Mouse (Mus musculus): ENCODE measurements around the gene Hist1h2af. TPM values are rescaled to one million over a fixed set of nuclear protein-coding genes. Genes with fewer than 3 reads are reported as not detected.

The Hist1h2af gene
- polyA plus RNA-seq, 1 experiment from 2014 or later: 5.1 TPM

GRCm38 (mm10) chr13:23497656-23498321 is 35.9 kb upstream of the Hist1h2af start:
- Histone ChIP-seq H3K4me2 (ENCODE audit: low read depth, severe bottlenecking) (peak overlapping the region; percentile 44), H3K4me3 (ENCODE audit: low read depth, low read length) (peak overlapping the region; percentile 15; the same call in 1 of the 2 replicates), H3K9ac (ENCODE audit: low read length) (no peak overlapping the region), H3K4me1 (ENCODE audit: control insufficient read depth, insufficient read depth, low read length) (peaks cover 4% of the 10 kb centered on the region; the same call in 1 of the 2 replicates), H3K36me3 (ENCODE audit: control insufficient read depth, insufficient read depth, low read length) (no peaks in the 10 kb centered on the region), H3K27me3 (ENCODE audit: control insufficient read depth, insufficient read depth, low read length) (no peaks in the 10 kb centered on the region), H3K9me3 (ENCODE audit: control insufficient read depth, low read length) (no peaks in the 10 kb centered on the region), H3K27ac (replicated peaks; ENCODE audit: low read depth, low read length) (0 out of 2 replicates have a peak overlapping the region, but pooled peaks have one; percentile 55)
- DNase-seq (ENCODE audit: low spot score) (peak; percentile 80), ATAC-seq (ENCODE audit: insufficient number of reproducible peaks, low FRiP score, low TSS enrichment, low read depth) (no peak)
- WGBS: under 1% methylated on average over 19 of the region's 19 CpGs

GRCm38 (mm10) chr13:23498653-23499052 is 35.1 kb upstream of the Hist1h2af start:
- Histone ChIP-seq H3K27ac (replicated peaks; ENCODE audit: low read depth, low read length) (peak overlapping the region; percentile 55; the same call in 1 of the 2 replicates), H3K4me3 (ENCODE audit: low read depth, low read length) (peak overlapping the region; percentile 15), H3K4me1 (ENCODE audit: control insufficient read depth, insufficient read depth, low read length) (peaks cover 4% of the 10 kb centered on the region; the same call in 1 of the 2 replicates), H3K4me2 (ENCODE audit: low read depth, severe bottlenecking) (peak overlapping the region; percentile 44), H3K9ac (ENCODE audit: low read length) (no peak overlapping the region), H3K9me3 (ENCODE audit: control insufficient read depth, low read length) (no peaks in the 10 kb centered on the region), H3K27me3 (ENCODE audit: control insufficient read depth, insufficient read depth, low read length) (no peaks in the 10 kb centered on the region), H3K36me3 (ENCODE audit: control insufficient read depth, insufficient read depth, low read length) (no peaks in the 10 kb centered on the region)
- ATAC-seq (ENCODE audit: insufficient number of reproducible peaks, low FRiP score, low TSS enrichment, low read depth) (peak; percentile 64), DNase-seq (ENCODE audit: low spot score) (peak; percentile 66)
- 1% methylated on average over 10 of the region's 10 CpGs for WGBS

- H3K4me3 ChIP-seq (ENCODE audit: low read depth, low read length): no peak overlapping the region
- no peak overlapping the region for H3K27ac ChIP-seq (replicated peaks; ENCODE audit: low read depth, low read length)
- ATAC-seq (ENCODE audit: insufficient number of reproducible peaks, low FRiP score, low TSS enrichment, low read depth) (no peak), DNase-seq (ENCODE audit: low spot score) (no peak)
- 6% methylated on average over 7 of the region's 7 CpGs for WGBS
- H3K9me3 ChIP-seq (ENCODE audit: control insufficient read depth, low read length): no peaks in the 10 kb centered on the region
- no peak overlapping the region for H3K9ac ChIP-seq (ENCODE audit: low read length)
- no peaks in the 10 kb centered on the region for H3K27me3 ChIP-seq (ENCODE audit: control insufficient read depth, insufficient read depth, low read length)
- H3K4me2 ChIP-seq (ENCODE audit: low read depth, severe bottlenecking): no peak overlapping the region
- H3K36me3 ChIP-seq (ENCODE audit: control insufficient read depth, insufficient read depth, low read length): no peaks in the 10 kb centered on the region
- H3K4me1 ChIP-seq (ENCODE audit: control insufficient read depth, insufficient read depth, low read length): peaks cover 4% of the 10 kb centered on the region; the same call in 1 of the 2 replicates
Measured at GRCm38 (mm10) chr13:23499943-23500342, 33.8 kb upstream of the Hist1h2af start.

- H3K4me3 ChIP-seq (ENCODE audit: low read depth, low read length): no peak overlapping the region; the same call in 1 of the 2 replicates
- H3K9ac ChIP-seq (ENCODE audit: low read length): no peak overlapping the region
- H3K36me3 ChIP-seq (ENCODE audit: control insufficient read depth, insufficient read depth, low read length): no peaks in the 10 kb centered on the region
- H3K9me3 ChIP-seq (ENCODE audit: control insufficient read depth, low read length): no peaks in the 10 kb centered on the region
- WGBS: 2% methylated on average over 17 of the region's 17 CpGs
- H3K4me2 ChIP-seq (ENCODE audit: low read depth, severe bottlenecking): peak overlapping the region; percentile 25; the same call in 1 of the 2 replicates
- DNase-seq (ENCODE audit: low spot score) (peak; percentile 91), ATAC-seq (ENCODE audit: insufficient number of reproducible peaks, low FRiP score, low TSS enrichment, low read depth) (peak; percentile 54; the same call in 1 of the 2 replicates)
- H3K27ac ChIP-seq (replicated peaks; ENCODE audit: low read depth, low read length): no peak overlapping the region
- peaks cover 8% of the 10 kb centered on the region; the same call in 1 of the 2 replicates for H3K4me1 ChIP-seq (ENCODE audit: control insufficient read depth, insufficient read depth, low read length)
- no peaks in the 10 kb centered on the region for H3K27me3 ChIP-seq (ENCODE audit: control insufficient read depth, insufficient read depth, low read length)
Measured at GRCm38 (mm10) chr13:23500424-23501200, 33.1 kb upstream of the Hist1h2af start.

GRCm38 (mm10) chr13:23501511-23501910 is 32.2 kb upstream of the Hist1h2af start:
- H3K4me2 ChIP-seq (ENCODE audit: low read depth, severe bottlenecking): peak overlapping the region; percentile 25
- no peak overlapping the region; the same call in 1 of the 2 replicates for H3K4me3 ChIP-seq (ENCODE audit: low read depth, low read length)

GRCm38 (mm10) chr13:23502031-23502567 is 31.6 kb upstream of the Hist1h2af start:
- no peak for DNase-seq (ENCODE audit: low spot score)
- ATAC-seq (ENCODE audit: insufficient number of reproducible peaks, low FRiP score, low TSS enrichment, low read depth): no peak
- no peak overlapping the region for H3K27ac ChIP-seq (replicated peaks; ENCODE audit: low read depth, low read length)
- peaks cover 8% of the 10 kb centered on the region; the same call in 1 of the 2 replicates for H3K4me1 ChIP-seq (ENCODE audit: control insufficient read depth, insufficient read depth, low read length)
- no peak overlapping the region; the same call in 1 of the 2 replicates for H3K4me3 ChIP-seq (ENCODE audit: low read depth, low read length)
- H3K4me2 ChIP-seq (ENCODE audit: low read depth, severe bottlenecking): peak overlapping the region; percentile 25
- no peaks in the 10 kb centered on the region for H3K36me3 ChIP-seq (ENCODE audit: control insufficient read depth, insufficient read depth, low read length)
- 34% methylated on average over 9 of the region's 9 CpGs for WGBS
- no peaks in the 10 kb centered on the region for H3K27me3 ChIP-seq (ENCODE audit: control insufficient read depth, insufficient read depth, low read length)
- no peaks in the 10 kb centered on the region for H3K9me3 ChIP-seq (ENCODE audit: control insufficient read depth, low read length)
- H3K9ac ChIP-seq (ENCODE audit: low read length): no peak overlapping the region

More at GRCm38 (mm10) chr13:23501511-23501910, 32.2 kb upstream of the Hist1h2af start:
- ATAC-seq (ENCODE audit: insufficient number of reproducible peaks, low FRiP score, low TSS enrichment, low read depth) (no peak), DNase-seq (ENCODE audit: low spot score) (no peak)
- Histone ChIP-seq H3K9me3 (ENCODE audit: control insufficient read depth, low read length) (no peaks in the 10 kb centered on the region), H3K27ac (replicated peaks; ENCODE audit: low read depth, low read length) (no peak overlapping the region), H3K9ac (ENCODE audit: low read length) (no peak overlapping the region), H3K4me1 (ENCODE audit: control insufficient read depth, insufficient read depth, low read length) (peaks cover 8% of the 10 kb centered on the region; the same call in 1 of the 2 replicates), H3K36me3 (ENCODE audit: control insufficient read depth, insufficient read depth, low read length) (no peaks in the 10 kb centered on the region), H3K27me3 (ENCODE audit: control insufficient read depth, insufficient read depth, low read length) (no peaks in the 10 kb centered on the region)
- WGBS: 12% methylated on average over 5 of the region's 5 CpGs

GRCm38 (mm10) chr13:23502916-23503315 is 30.8 kb upstream of the Hist1h2af start:
- WGBS: 43% methylated on average over 4 of the region's 4 CpGs
- Histone ChIP-seq H3K9me3 (ENCODE audit: control insufficient read depth, low read length) (no peaks in the 10 kb centered on the region), H3K27ac (replicated peaks; ENCODE audit: low read depth, low read length) (no peak overlapping the region), H3K27me3 (ENCODE audit: control insufficient read depth, insufficient read depth, low read length) (no peaks in the 10 kb centered on the region), H3K4me2 (ENCODE audit: low read depth, severe bottlenecking) (no peak overlapping the region), H3K36me3 (ENCODE audit: control insufficient read depth, insufficient read depth, low read length) (no peaks in the 10 kb centered on the region), H3K9ac (ENCODE audit: low read length) (no peak overlapping the region), H3K4me1 (ENCODE audit: control insufficient read depth, insufficient read depth, low read length) (peaks cover 8% of the 10 kb centered on the region; the same call in 1 of the 2 replicates), H3K4me3 (ENCODE audit: low read depth, low read length) (no peak overlapping the region)
- no peak for DNase-seq (ENCODE audit: low spot score)
- no peak for ATAC-seq (ENCODE audit: insufficient number of reproducible peaks, low FRiP score, low TSS enrichment, low read depth)

- Histone ChIP-seq H3K4me1 (ENCODE audit: control insufficient read depth, insufficient read depth, low read length) (peaks cover 8% of the 10 kb centered on the region; the same call in 1 of the 2 replicates), H3K27me3 (ENCODE audit: control insufficient read depth, insufficient read depth, low read length) (no peaks in the 10 kb centered on the region), H3K4me3 (ENCODE audit: low read depth, low read length) (no peak overlapping the region), H3K4me2 (ENCODE audit: low read depth, severe bottlenecking) (no peak overlapping the region; the same call in 1 of the 2 replicates), H3K9ac (ENCODE audit: low read length) (no peak overlapping the region), H3K36me3 (ENCODE audit: control insufficient read depth, insufficient read depth, low read length) (no peaks in the 10 kb centered on the region), H3K27ac (replicated peaks; ENCODE audit: low read depth, low read length) (no peak overlapping the region), H3K9me3 (ENCODE audit: control insufficient read depth, low read length) (no peaks in the 10 kb centered on the region)
- DNase-seq (ENCODE audit: low spot score): peak; percentile 81
- WGBS: under 1% methylated on average over 9 of the region's 9 CpGs
- 0 out of 2 replicates have a peak, but pooled peaks have one; percentile 46 for ATAC-seq (ENCODE audit: insufficient number of reproducible peaks, low FRiP score, low TSS enrichment, low read depth)
Measured at GRCm38 (mm10) chr13:23503797-23504196, 29.9 kb upstream of the Hist1h2af start.
